Mouse (Mus musculus): Measurements from ENCODE around the gene Cd80. TPM values are rescaled to one million over a fixed set of nuclear protein-coding genes. Genes with fewer than 3 reads are reported as not detected.
"Not testable (repeated sequence)": the region's sequence is repeated elsewhere in the genome, so short reads cannot be mapped to it uniquely, and the experiment has no call there.

Cd80 gene
- polyA plus RNA-seq, 1 experiment = 0.17 TPM

DNA sequence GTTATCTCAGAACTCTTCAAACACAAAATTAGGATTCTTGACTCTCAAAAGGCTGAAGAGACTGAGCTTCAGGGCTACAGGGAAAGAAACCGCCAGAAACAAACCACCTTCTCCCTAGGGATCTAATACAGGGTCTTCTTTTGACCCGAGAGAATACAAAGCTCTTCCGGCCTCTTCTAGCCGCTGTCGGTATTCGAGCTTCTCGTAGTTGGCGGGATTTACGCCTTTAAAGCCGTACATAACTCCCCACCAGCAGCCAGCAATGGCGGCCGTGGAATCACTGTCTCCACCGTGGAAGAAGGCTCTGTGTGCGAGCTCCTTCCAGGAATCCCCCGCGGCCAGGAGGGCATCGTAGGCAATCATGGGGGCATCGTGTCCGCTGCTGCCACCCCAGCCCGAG lies 9.8 kb upstream of the Cd80 start:
- H3K4me1 ChIP-seq = peaks cover 66% of the 10 kb centered on the region
- peaks cover 18% of the 10 kb centered on the region for H3K9me3 ChIP-seq
- H3K36me3 ChIP-seq (replicated peaks; ENCODE audit: low read length) = peaks cover 79% of the 10 kb centered on the region
- H3K4me3 ChIP-seq (replicated peaks) = no peak overlapping the region
- H3K27me3 ChIP-seq (replicated peaks) = no peaks in the 10 kb centered on the region
- TF ChIP-seq FLI1 (IDR thresholded peaks at IDR 0.05; ENCODE audit: low read length) (no peak), GATA1 (IDR thresholded peaks at IDR 0.05; ENCODE audit: borderline replicate concordance, low read length) (no peak)

DNA sequence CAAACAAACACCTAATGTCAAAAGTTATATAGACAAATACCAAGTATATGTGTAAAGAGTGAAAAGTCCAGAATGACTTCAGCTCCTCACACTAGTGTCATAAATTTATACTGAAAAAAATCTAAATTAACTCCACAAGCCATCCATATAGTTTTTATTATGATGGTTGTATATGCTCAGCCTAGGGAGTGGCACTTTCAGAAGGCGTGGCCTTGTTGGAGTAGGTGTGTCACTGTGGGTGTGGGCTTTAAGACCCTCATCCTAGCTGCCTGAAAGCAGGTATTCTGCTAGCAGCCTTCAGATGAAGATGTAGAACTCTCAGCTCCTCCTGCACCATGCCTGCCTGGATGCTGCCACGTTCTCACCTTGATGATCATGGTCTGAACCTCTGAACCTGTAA lies 9.2 kb upstream of the Cd80 start:
- H3K27me3 ChIP-seq (replicated peaks); H3K4me3 ChIP-seq (replicated peaks): not testable (repeated sequence)
- peaks cover 67% of the 10 kb centered on the region for H3K4me1 ChIP-seq
- peaks cover 18% of the 10 kb centered on the region for H3K9me3 ChIP-seq
- H3K36me3 ChIP-seq (replicated peaks; ENCODE audit: low read length) = peaks cover 83% of the 10 kb centered on the region

DNA sequence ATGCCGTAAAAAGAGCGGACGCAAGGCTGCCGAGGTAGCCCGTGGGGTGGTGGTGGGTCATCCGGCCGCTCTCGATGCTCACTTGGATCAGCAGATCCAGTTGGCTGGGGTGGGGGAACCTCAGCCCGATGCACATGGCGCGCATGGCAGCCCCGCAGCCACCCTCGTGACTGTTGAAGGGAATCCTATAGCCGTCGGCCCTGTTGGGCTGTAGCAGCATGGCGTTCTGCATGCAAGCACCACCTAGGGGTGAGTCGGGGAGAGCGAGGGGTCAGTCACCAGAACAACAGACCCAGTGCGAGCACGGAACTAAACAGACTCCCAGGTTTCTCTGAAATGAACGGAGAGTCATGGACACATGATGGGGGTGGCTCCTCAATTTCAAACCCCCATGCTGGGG lies 8.0 kb upstream of the Cd80 start:
- Histone ChIP-seq H3K9me3 (peaks cover 18% of the 10 kb centered on the region), H3K4me1 (peaks cover 68% of the 10 kb centered on the region), H3K27me3 (replicated peaks) (no peaks in the 10 kb centered on the region), H3K36me3 (replicated peaks; ENCODE audit: low read length) (peaks cover 87% of the 10 kb centered on the region), H3K4me3 (replicated peaks) (no peak overlapping the region)
- TF ChIP-seq GATA1 (IDR thresholded peaks at IDR 0.05; ENCODE audit: borderline replicate concordance, low read length) = no peak
- TF ChIP-seq FLI1 (IDR thresholded peaks at IDR 0.05; ENCODE audit: low read length) = no peak

DNA sequence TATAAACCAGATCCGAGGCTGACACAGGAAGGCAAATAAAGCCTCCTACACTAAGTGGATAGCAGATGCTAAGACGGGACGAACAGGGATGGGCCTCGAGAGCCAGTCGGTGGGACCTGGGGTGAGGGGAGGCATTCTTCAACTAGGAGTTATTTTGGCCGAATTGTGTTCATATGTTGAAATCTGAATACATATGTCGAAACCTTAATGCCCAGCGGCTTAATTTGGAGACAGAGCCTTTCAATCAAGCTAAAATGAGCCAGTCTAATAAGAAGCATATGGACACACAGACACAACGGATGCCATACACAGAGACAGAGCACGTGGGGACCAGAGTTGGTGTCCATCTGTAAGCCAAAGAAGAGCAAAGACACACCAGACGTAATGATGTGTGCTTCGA lies 6.9 kb upstream of the Cd80 start:
- no peak overlapping the region for H3K4me3 ChIP-seq (replicated peaks)
- no peak for TF ChIP-seq FLI1 (IDR thresholded peaks at IDR 0.05; ENCODE audit: low read length)
- no peak for TF ChIP-seq GATA1 (IDR thresholded peaks at IDR 0.05; ENCODE audit: borderline replicate concordance, low read length)
- H3K9me3 ChIP-seq = peaks cover 18% of the 10 kb centered on the region
- H3K4me1 ChIP-seq = peaks cover 65% of the 10 kb centered on the region
- no peaks in the 10 kb centered on the region for H3K27me3 ChIP-seq (replicated peaks)
- H3K36me3 ChIP-seq (replicated peaks; ENCODE audit: low read length) = peaks cover 79% of the 10 kb centered on the region

DNA sequence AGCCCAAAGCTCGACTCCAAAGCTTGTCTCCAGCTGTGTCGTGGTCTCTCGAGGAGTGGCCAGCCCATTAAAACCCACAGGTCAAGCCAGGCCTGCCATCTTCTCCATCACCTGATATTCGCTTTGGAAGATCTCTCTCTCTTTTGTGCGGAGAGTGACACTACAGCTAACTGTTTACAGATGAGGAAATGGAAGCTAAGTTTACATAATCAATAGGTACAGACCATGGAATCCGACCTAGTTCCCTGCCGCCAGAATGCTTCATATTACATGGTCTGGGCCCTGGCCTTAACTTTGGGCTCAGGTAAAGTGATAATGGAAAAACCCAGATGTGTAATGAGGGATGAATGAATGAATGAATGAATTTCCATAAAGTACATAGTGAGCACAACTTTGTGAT lies 4.7 kb upstream of the Cd80 start:
- Histone ChIP-seq H3K9me3 (peaks cover 2% of the 10 kb centered on the region; the same call in 1 of the 2 replicates), H3K4me1 (peaks cover 64% of the 10 kb centered on the region), H3K4me3 (replicated peaks) (peak overlapping the region; percentile 1), H3K27me3 (replicated peaks) (no peaks in the 10 kb centered on the region), H3K36me3 (replicated peaks; ENCODE audit: low read length) (peaks cover 57% of the 10 kb centered on the region)
- TF ChIP-seq FLI1 (IDR thresholded peaks at IDR 0.05; ENCODE audit: low read length) (no peak), GATA1 (IDR thresholded peaks at IDR 0.05; ENCODE audit: borderline replicate concordance, low read length) (no peak)

DNA sequence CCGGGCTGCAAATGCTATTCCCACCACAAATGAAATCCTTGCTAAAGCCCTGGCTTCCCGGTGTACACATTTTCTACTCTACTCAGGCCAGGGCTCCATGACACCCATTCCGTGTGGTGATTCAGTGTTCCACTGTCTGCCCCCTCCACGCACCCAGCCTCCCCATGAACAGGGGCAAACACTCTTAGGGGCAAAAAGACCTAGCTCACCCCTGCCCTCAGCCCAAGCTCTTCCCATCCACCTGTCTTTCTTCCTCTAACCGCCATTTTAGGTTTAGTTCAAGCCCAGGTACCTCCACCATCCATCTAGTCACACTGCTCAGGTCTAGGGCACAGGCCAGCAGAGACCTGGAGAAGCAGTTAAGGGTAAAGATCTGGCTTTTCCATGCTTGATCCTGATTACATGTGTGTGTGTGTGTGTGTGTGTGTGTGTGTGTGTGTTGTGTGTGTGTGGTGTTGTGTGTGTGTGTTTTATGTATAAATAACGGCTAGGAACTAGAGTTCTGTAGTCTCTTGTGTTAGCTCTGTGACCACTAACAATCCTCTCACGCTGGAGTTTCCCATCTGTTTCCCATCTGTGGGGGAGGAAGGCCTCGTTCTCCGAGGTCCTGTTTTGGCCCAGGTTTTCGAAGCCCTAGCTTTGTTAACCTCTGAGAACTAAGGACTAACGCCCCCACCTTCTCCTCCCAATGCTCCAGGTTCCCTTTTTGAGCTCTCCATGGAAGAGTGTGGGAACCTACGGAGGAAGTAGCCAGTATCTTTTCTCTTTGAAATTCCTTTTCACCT lies 3.7 kb upstream of the Cd80 start:
- H3K36me3 ChIP-seq (replicated peaks; ENCODE audit: low read length) = peaks cover 48% of the 10 kb centered on the region
- peak overlapping the region; percentile 97 for H3K4me3 ChIP-seq (replicated peaks)
- H3K27me3 ChIP-seq (replicated peaks) = no peaks in the 10 kb centered on the region
- no peaks in the 10 kb centered on the region for H3K9me3 ChIP-seq
- TF ChIP-seq GATA1 (IDR thresholded peaks at IDR 0.05; ENCODE audit: borderline replicate concordance, low read length) (no peak), FLI1 (IDR thresholded peaks at IDR 0.05; ENCODE audit: low read length) (no peak)
- peaks cover 65% of the 10 kb centered on the region for H3K4me1 ChIP-seq

DNA sequence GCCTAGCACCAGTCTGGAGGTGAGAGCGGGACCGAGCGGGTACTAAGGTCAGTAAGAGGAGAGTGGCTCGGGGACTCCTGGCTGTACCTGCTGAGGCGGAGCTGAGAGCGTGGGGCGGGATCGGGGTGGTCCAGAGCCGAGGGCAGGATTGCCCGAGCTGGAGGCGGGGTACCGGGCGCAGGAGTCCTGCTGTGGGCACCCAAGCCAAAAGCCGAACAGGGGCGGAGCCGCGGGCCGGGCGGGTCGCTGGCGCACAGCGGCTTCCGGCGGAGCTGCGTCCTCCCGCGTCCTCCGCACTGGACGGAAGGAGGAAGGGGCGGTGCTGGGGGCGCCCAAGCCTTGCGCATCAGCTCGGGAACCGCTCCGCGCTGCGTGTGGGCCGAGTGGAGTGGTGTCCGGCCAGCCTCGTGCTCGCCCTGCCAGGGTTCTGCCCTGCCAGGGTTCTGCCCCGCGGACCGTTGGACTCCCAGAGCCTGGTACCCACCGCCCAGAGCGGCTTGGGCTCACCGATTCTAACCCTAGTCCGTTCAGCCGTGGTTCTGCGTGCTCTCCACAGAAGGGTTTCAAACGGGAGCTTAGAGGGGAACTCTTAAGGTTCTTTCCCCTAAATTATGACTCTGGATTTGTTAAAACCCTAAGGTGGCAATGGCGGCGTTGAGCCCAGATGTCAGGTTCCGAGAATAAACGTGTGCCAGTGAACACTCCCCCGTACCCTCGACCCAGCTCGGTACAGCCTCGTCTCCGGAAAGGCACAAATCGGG lies 2.7 kb upstream of the Cd80 start, which contains the start of gene Adprh:
Gene Adprh, minus strand, starts transcription at position 262 of the 761 bp plus-strand sequence.
- peaks cover 71% of the 10 kb centered on the region for H3K4me1 ChIP-seq
- no peaks in the 10 kb centered on the region for H3K27me3 ChIP-seq (replicated peaks)
- peak within 1 kb of the TSS; percentile 97 for H3K4me3 ChIP-seq (replicated peaks)
- TF ChIP-seq GATA1 (IDR thresholded peaks at IDR 0.05; ENCODE audit: borderline replicate concordance, low read length) (no peak), FLI1 (IDR thresholded peaks at IDR 0.05; ENCODE audit: low read length) (0 out of 2 replicates have a peak, but pooled peaks have one; percentile 12)
- H3K36me3 ChIP-seq (replicated peaks; ENCODE audit: low read length) = peaks cover 38% of the 10 kb centered on the region
- no peaks in the 10 kb centered on the region for H3K9me3 ChIP-seq

DNA sequence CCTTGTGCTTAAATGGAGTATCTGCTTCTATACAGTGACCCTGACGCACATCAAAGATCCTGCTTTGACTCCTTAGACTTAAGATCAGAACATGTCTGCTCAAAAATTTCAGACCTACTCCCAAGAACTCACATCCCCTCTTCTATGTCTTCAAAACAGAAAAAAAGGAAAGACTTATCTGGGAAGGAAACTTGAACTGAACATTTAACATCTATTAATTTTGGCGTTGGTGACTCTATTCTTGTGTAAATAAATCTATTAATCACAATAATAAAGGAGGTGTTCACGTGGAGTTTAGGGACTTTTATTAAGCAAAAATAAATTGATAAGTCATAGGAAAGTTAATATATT lies 2.2 kb upstream of the Cd80 start:
- TF ChIP-seq FLI1 (IDR thresholded peaks at IDR 0.05; ENCODE audit: low read length) (no peak), GATA1 (IDR thresholded peaks at IDR 0.05; ENCODE audit: borderline replicate concordance, low read length) (no peak)
- H3K27me3 ChIP-seq (replicated peaks) = no peaks in the 10 kb centered on the region
- H3K4me1 ChIP-seq = peaks cover 69% of the 10 kb centered on the region
- peak overlapping the region; percentile 97 for H3K4me3 ChIP-seq (replicated peaks)
- H3K36me3 ChIP-seq (replicated peaks; ENCODE audit: low read length) = peaks cover 32% of the 10 kb centered on the region
- H3K9me3 ChIP-seq = no peaks in the 10 kb centered on the region

DNA sequence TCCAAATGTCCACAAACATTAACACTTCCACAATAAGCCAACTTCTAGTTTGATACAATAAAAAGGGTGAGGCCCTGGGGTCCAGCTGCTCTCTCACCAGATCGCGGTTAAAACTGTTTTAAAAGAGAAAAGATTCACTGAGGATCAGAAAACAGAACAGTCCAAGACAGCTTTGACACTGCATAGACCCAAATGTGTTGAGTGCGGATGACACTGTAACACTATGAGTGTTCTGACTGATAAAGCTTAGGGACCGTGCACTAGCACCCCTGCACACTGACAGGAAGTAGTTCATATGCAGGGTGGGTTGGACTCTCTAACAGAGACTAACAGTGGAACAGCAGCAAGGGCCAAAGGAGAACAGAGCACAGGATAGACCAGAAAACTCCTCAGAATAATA lies 1.4 kb upstream of the Cd80 start:
- Histone ChIP-seq H3K36me3 (replicated peaks; ENCODE audit: low read length) (peaks cover 25% of the 10 kb centered on the region), H3K27me3 (replicated peaks) (no peaks in the 10 kb centered on the region), H3K4me3 (replicated peaks) (peak overlapping the region; percentile 50), H3K9me3 (no peaks in the 10 kb centered on the region), H3K4me1 (peaks cover 67% of the 10 kb centered on the region)
- TF ChIP-seq GATA1 (IDR thresholded peaks at IDR 0.05; ENCODE audit: borderline replicate concordance, low read length) (no peak), FLI1 (IDR thresholded peaks at IDR 0.05; ENCODE audit: low read length) (no peak)
